Mouse (Mus musculus): Measurements from ENCODE around the gene Cc2d1b.

Gene Cc2d1b

DNA sequence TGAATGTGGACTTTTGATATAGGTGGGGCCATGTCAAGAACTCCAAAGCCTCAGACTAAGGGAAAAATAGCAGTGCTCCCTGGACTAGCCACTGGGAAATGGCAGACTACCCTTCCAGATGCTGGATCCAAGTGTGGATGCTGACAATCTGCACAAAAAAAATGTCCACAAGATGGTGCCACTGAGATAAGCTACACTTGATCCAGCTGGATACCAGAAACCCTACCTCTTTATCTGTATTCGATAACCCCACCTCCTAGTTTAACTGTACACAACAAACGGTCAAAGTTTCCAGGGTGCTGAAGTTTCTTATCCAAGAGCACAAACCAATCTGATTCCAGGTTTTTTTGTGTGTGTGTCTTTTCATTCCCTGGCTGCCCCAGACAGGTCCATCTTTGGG lies 44.7 kb downstream of the Cc2d1b start:
- no peak for DNase-seq

Data from right cerebral cortex, postnatal 4 days (tissue).